Mouse (Mus musculus): ENCODE measurements around the gene Cdc42se1.

- TF ChIP-seq CTCF (IDR thresholded peaks at IDR 0.05; ENCODE audit: control insufficient read depth, insufficient read depth, insufficient read length) (no peak), CEBPB (IDR thresholded peaks at IDR 0.05; ENCODE audit: low read depth) (no peak), FOSL1 (IDR thresholded peaks at IDR 0.05; ENCODE audit: insufficient read depth, low read length, poor library complexity, severe bottlenecking) (no peak), MYOD1 (IDR thresholded peaks at IDR 0.05; ENCODE audit: control insufficient read depth, insufficient read length, low read depth) (no peak), USF1 (IDR thresholded peaks at IDR 0.05; ENCODE audit: low read depth) (no peak), MYOG (IDR thresholded peaks at IDR 0.05; ENCODE audit: control insufficient read depth, extremely low read depth, insufficient read length) (no peak)
These were observed 12.4 kb downstream of the Cdc42se1 start for GRCm38 (mm10) chr3:95240900-95241299.

Measured in C2C12 (cell line).